Mouse (Mus musculus): ENCODE measurements around the gene Tagln3.

DNA sequence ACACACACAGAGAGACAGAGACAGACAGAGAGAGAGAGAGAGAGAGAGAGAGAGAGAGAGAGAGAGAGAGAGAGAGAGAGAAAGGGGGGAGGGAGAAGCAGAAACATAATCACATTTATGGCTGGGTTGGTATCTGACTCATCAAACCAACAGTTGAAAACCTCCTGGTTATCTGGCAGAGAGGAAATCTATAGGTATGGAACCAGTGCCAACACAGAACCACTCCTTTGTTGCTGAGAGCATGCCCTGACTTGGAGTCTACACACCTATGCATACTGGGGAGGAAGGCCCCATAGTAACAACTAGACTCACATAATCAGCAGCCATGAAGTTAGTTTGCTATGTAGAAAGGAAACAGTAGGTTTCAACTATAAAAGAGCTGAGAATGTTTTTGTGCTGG is 62.0 kb downstream of the Tagln3 start:
- TF ChIP-seq CTCF (IDR thresholded peaks at IDR 0.05; ENCODE audit: control insufficient read depth, insufficient read depth, insufficient read length) (no peak), CEBPB (IDR thresholded peaks at IDR 0.05; ENCODE audit: low read depth) (no peak)

All from C2C12 (cell line).